8 mouse cellular contexts compared by ENCODE assay signal in genomic region chr10:29147641-29147990, GRCm38 (mm10). TPM values are rescaled to one million over a fixed set of nuclear protein-coding genes. Genes with fewer than 3 reads are reported as not detected.
DNase-seq lines count a peak whose midpoint lies in the region; ATAC-seq lines count a peak whose summit lies in the region.

No protein-coding gene starts in this region.

- H3K27me3 ChIP-seq in liver, embryonic 12.5 days (replicated peaks), result peaks cover 61% of the 10 kb centered on the region

- H3K9ac ChIP-seq in liver, embryonic 12.5 days, result no peak overlapping the region

- DNase-seq in cerebellum, postnatal 36 days, result no peak
- DNase-seq in retina, adult 2 months (ENCODE audit: low read depth, low spot score), result peak; percentile 13
- no peak for DNase-seq in retina, embryonic 14.5 days (ENCODE audit: low spot score)
- DNase-seq in testis, postnatal 10 days (ENCODE audit: low spot score), result peak; percentile 37
- no peak for DNase-seq in T-cell, adult 2 months (ENCODE audit: low spot score)
- DNase-seq in kidney, postnatal 36 days, result no peak

- no peak overlapping the region for H3K27ac ChIP-seq in liver, embryonic 12.5 days

- 3% methylated on average over 12 of the region's 12 CpGs for WGBS in liver, embryonic 12.5 days (ENCODE audit: insufficient replicate concordance)

- no peaks in the 10 kb centered on the region for H3K9me3 ChIP-seq in liver, embryonic 12.5 days (replicated peaks)

- peak overlapping the region; percentile 68 for H3K4me2 ChIP-seq in liver, embryonic 12.5 days

- peaks cover 6% of the 10 kb centered on the region; the same call in 1 of the 2 replicates for H3K4me1 ChIP-seq in liver, embryonic 12.5 days

- ATAC-seq in cerebellum, adult (ENCODE audit: insufficient number of reproducible peaks, low FRiP score, low TSS enrichment), result 0 out of 2 replicates have a peak, but pooled peaks have one; percentile 2
- no peak for ATAC-seq in liver, embryonic 12.5 days

- peak overlapping the region; percentile 47 for H3K4me3 ChIP-seq in liver, embryonic 12.5 days

- H3K36me3 ChIP-seq in liver, embryonic 12.5 days, result no peaks in the 10 kb centered on the region

RNA-seq across cellular contexts. Expression of gene Soga3, which starts 4.0 kb away (rescaled TPM):
- 0.10 and 0.14 TPM in 2 replicates for polyA plus RNA-seq in liver, embryonic 12.5 days (2016; fragmentation: Nextera tagmentation; extraction: Ambion mirVana)

RNA-seq across cellular contexts. Expression of gene Gm49353, which starts 51.1 kb away (rescaled TPM):
- polyA plus RNA-seq in liver, embryonic 12.5 days (2016; fragmentation: Nextera tagmentation; extraction: Ambion mirVana), result not detected in 2 replicates

Comparison
In these comparisons a context has a peak if more than half of its experiments do, and no peak if none do; other contexts are left out.
1. DNase-seq: peak in retina, adult 2 months (single experiment) and testis, postnatal 10 days (single experiment); none in cerebellum, postnatal 36 days (0 of 2), retina, embryonic 14.5 days (single experiment), T-cell, adult 2 months (single experiment) and kidney, postnatal 36 days (0 of 2).